Mouse (Mus musculus): Measurements from ENCODE around the gene Plekhs1.
"Not testable (repeated sequence)": the region's sequence is repeated elsewhere in the genome, so short reads cannot be mapped to it uniquely, and the experiment has no call there.

The Plekhs1 gene

DNA sequence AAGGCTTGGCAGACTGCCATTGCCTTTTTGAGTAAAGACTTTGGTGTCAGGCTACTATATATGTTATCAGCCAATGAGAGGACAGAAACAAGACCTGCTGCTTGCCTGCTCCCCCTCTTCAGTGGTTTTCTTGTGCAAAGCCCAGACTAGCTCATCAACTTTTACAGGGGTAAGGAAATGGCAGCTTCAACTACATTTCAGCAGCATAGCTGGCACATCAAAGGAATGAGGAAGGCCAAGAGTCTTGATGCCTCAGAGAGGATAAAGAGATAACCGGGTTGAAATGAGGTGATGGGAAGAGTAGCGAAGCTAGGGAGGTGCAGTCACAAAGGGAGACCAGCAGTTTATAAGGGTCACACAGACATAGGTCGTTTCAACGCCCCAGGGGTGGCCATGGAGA lies 3.9 kb upstream of the Plekhs1 start:
- DNase-seq (ENCODE audit: low spot score in 2 of 2), result no peak

- DNase-seq (ENCODE audit: low spot score in 2 of 2), result no peak
Measured at GRCm38 (mm10) chr19:56459154-56460050, 2.0 kb upstream of the Plekhs1 start.

DNA sequence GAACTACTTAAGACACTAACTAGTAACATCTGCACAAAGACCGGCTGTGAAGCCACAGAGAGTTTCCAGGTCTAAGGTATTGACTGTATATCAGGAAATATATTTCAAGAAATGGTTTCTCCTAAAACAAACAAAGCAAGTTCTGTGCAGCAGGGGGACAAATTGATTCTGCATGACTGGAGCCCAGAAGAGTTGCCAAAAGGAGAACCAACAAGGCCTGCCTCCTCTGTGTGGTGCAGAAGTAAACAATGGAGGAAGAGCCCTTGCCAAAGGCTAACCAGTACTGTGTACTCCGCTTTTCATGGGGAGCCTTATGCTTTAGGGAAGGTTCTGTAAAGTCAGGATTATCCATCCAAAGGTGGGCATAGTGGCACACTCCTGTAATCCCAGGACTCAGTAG lies 1.2 kb upstream of the Plekhs1 start:
- DNase-seq (ENCODE audit: low spot score in 2 of 2), result no peak

DNA sequence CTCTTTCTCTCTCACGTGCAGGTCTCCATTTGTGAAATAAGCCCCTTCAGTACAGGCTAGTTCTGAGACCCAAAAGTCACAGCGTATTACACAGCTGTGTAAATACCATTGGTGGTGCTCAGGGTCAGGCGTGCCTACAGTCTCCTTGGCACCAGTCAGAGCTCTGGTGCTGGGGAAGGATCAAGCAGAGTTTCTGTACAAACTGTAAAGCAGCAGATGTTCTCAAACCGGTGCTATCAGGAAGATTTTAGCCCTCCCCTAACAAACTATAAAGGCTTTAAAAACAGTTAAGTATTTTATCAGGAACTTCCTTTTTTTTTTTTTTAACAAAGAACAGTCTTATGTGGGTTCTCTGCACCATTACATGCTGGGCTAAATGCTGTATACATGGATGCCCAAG lies 1.3 kb downstream of the Plekhs1 start:
- DNase-seq (ENCODE audit: low spot score in 2 of 2), result no peak

- DNase-seq (ENCODE audit: low spot score in 2 of 2), result no peak
Measured at GRCm38 (mm10) chr19:56466486-56466885, 5.0 kb downstream of the Plekhs1 start.

DNA sequence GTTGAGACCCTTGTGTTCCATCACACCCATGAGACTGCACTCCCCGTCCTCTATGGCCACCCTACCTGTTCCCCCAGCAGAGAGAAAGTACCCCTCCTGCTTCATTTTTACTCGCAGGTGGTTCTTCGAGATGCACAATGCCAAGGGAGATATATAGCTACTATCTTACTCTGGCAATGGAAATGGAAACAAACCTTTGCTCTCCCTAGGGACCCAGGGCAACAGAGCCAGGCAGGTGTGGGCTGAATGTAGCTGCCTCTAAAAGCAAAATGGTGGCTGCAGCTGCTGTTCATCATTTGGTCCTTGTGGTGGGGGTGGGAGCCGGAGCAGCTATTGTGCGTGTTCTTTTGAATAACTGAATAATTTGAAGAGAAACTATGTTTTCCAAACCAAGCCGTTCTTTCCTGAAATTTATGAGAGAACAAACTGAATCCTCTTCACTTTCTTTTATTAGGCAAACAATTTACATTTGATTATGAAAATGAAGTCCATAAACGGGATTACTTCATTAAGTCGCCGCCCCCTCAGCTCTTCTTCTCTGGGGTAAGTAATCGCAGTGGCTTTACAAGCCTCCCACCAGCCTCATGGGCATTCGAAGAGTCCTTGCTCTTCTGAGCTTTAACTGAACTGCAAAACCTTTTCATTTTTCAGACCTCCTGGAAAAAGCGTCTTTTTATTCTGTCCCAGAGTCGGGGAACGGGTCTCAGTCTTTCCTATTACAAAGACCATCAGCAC lies 9.0 kb downstream of the Plekhs1 start:
- DNase-seq (ENCODE audit: low spot score in 2 of 2), result no peak

DNA sequence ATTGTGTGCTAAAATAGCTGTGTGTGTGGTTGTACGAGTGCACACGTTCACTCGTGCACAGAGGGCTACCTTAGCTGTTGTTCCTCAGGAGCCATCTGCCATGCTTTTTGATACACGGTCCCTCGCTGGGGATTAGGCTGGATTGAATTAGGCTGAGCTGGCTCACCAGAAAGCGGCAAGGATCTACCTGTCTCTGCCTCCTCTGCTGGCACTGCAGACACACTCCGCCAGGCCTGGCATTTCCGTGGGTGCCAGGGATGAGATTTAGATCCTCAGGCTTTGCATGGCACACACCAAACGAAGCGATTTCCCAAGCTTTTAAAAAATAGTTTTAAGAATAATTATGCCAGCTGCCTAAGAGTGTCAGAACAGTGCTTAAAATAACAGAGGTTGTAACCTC lies 10.5 kb downstream of the Plekhs1 start:
- DNase-seq (ENCODE audit: low spot score in 2 of 2), result no peak

- DNase-seq (ENCODE audit: low spot score in 2 of 2), result no peak
Measured at GRCm38 (mm10) chr19:56474869-56475550, 13.6 kb downstream of the Plekhs1 start.

GRCm38 (mm10) chr19:56476546-56476945 lies 15.1 kb downstream of the Plekhs1 start:
- no peak for DNase-seq (ENCODE audit: low spot score in 2 of 2)

GRCm38 (mm10) chr19:56477253-56477652 lies 15.8 kb downstream of the Plekhs1 start:
- DNase-seq (ENCODE audit: low spot score in 2 of 2), result no peak

- no peak for DNase-seq (ENCODE audit: low spot score in 2 of 2)
Measured at GRCm38 (mm10) chr19:56477832-56478231, 16.4 kb downstream of the Plekhs1 start.

DNA sequence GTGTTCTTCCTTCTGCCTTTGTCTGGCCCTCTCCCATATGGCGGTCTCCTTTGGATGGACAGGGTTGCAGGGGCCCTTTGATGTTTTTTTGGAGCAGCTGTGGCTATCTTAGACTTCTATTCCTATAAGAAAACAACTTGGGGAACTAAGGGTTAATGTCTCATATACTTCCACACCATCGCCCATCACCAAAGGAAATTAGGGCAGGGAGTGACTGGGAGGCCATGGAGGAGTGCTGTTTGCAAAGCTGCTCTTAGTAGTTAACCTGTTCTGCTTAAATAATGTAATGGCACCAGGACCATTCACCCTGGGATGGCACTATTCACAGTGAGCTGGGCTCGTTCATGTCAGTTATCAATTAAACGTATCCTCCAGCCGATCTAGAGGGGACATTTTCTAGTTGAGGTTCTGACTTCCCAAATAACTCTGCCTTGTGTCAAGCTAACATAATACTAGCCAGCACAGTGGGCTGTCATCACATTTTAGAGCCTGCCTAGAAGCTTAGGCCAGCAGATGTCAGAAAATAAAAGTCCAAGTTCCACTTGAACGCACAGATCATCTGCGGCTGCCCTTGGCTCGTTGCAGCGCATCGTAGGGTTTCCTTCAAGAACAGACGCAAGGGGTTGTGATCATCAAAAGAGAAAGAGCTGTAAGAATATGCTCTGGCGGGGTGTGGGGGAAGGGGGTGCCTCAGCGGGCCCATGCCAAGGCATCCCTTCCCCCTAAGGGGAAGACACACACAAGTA lies 23.4 kb downstream of the Plekhs1 start:
- DNase-seq (ENCODE audit: low spot score in 2 of 2), result no peak

- no peak for DNase-seq (ENCODE audit: low spot score in 2 of 2)
Measured at GRCm38 (mm10) chr19:56485376-56486271, 24.2 kb downstream of the Plekhs1 start.

GRCm38 (mm10) chr19:56486926-56487325 lies 25.5 kb downstream of the Plekhs1 start:
- no peak for DNase-seq (ENCODE audit: low spot score in 2 of 2)

DNA sequence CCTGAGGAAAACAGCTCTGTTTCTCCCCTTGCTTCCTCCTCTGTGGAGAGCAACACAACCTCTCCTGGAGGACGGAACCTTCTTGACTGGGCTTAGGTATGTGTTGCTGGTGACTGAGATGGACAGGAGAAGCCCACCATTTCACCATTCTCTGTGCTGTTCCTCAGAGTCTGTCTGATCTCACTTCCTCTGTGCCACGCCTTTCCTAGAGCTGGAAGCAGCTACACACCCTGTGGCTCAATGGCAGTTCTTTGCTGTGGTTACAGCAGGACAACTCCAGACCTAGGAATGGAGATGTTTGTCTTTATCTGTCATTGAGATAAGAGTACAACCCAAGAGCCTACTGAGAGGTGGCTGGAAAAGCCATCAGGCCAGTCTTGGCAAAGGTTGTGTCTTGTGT lies 25.9 kb downstream of the Plekhs1 start:
- no peak for DNase-seq (ENCODE audit: low spot score in 2 of 2)

DNA sequence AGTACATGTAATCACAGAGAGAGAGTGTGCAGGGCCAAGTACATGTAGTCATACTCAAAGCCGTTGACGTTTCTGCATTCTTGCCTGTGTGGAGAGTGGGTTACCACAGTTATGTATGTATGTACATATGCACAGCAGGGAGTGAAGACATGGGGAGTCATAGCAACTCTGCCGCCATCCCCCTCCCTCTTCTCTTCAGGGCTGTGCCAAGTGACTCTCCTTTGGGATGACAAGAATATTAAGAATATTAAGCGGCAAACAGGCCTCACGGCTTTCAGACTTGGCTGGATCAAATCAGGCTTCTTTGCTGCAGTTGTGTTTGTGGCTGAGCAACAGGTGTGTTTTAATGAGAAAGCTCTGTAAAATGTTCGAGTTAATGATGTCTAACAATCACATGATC lies 28.2 kb downstream of the Plekhs1 start:
- DNase-seq (ENCODE audit: low spot score in 2 of 2), result no peak

DNA sequence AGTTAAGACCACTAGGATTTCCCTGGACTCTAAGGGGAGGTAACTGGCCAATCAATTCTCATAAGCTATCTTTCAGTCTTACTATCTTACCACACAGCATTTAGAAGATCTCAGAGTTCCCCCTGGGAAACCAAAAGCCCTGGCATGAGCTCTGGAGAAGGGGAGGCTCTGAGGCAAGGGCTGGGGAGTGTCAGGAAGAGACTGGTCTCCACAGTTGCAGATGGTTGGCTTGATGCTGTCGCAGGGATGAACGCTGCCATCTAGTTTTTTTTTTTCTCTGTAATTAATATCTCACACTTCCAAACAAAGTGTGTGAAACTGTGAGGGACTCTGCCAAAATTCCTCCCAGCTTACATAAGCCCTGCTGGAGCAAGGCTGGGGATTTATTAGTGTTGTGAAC lies 32.7 kb downstream of the Plekhs1 start:
- DNase-seq (ENCODE audit: low spot score in 2 of 2), result not testable (repeated sequence)

- DNase-seq (ENCODE audit: low spot score in 2 of 2), result not testable (repeated sequence)
Measured at GRCm38 (mm10) chr19:56503069-56503468, 41.6 kb downstream of the Plekhs1 start.

GRCm38 (mm10) chr19:56503525-56503924 lies 42.1 kb downstream of the Plekhs1 start:
- not testable (repeated sequence) for DNase-seq (ENCODE audit: low spot score in 2 of 2)

GRCm38 (mm10) chr19:56511207-56511606 lies 49.8 kb downstream of the Plekhs1 start:
- DNase-seq (ENCODE audit: low spot score in 2 of 2), result not testable (repeated sequence)

DNA sequence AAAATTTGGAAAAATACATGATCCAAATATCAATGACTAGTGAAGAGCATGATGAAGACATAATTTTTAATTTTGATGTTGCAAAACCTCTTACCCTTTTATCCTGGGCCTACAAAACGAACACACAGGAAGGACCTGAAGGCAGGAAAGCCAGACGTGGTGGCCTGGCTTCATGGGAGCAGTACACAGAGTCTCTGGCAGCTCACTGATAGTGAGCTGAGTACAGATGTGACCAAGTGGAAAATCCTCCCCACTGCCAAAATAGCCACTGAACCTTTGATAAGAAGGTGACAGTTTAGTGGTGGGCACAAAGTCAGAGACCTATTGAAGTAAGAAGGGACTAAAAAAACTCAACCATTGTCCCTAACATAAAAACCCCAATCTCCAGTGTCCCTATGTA lies 52.1 kb downstream of the Plekhs1 start:
- not testable (repeated sequence) for DNase-seq (ENCODE audit: low spot score in 2 of 2)
